Mouse (Mus musculus): Measurements from ENCODE around the gene Crip1.

- TF ChIP-seq CTCF (IDR thresholded peaks at IDR 0.05; ENCODE audit: control insufficient read depth, insufficient read depth, insufficient read length) (no peak), USF1 (IDR thresholded peaks at IDR 0.05; ENCODE audit: low read depth) (no peak), MYOG (IDR thresholded peaks at IDR 0.05; ENCODE audit: control insufficient read depth, extremely low read depth, insufficient read length) (no peak), FOSL1 (IDR thresholded peaks at IDR 0.05; ENCODE audit: insufficient read depth, low read length, poor library complexity, severe bottlenecking) (no peak), MAX (IDR thresholded peaks at IDR 0.05) (no peak), CEBPB (IDR thresholded peaks at IDR 0.05; ENCODE audit: low read depth) (no peak), MYOD1 (IDR thresholded peaks at IDR 0.05; ENCODE audit: control insufficient read depth, insufficient read length, low read depth) (no peak)
Observed at GRCm38 (mm10) chr12:113193423-113193822, 47.3 kb downstream of the Crip1 start.
